Mouse (Mus musculus) c-Kit-positive CD71-positive TER-119-positive erythroid progenitor cells, embryonic 14.5 days (primary cell): ENCODE results near the gene Hus1b.

Experiments used
- DNase-seq: peaks from one replicate; pipeline ENCODE4 v3.0.0-alpha.2; 2013; ENCODE audit warnings: low spot score

The Hus1b gene

GRCm38 (mm10) chr13:30949181-30949580 is 1.6 kb upstream of the Hus1b start:
- no peak for DNase-seq

- DNase-seq: no peak
Measured at GRCm38 (mm10) chr13:30947129-30947528, 430 bp downstream of the Hus1b start.

GRCm38 (mm10) chr13:30945788-30946187 is 1.8 kb downstream of the Hus1b start:
- DNase-seq: no peak

- no peak for DNase-seq
Measured at GRCm38 (mm10) chr13:30932972-30933371, 14.6 kb downstream of the Hus1b start.

- DNase-seq: peak; percentile 47
Measured at GRCm38 (mm10) chr13:30931613-30932012, 15.9 kb downstream of the Hus1b start.

- DNase-seq: peak; percentile 18
Measured at GRCm38 (mm10) chr13:30929119-30929518, 18.4 kb downstream of the Hus1b start.

- no peak for DNase-seq
Measured at GRCm38 (mm10) chr13:30924269-30924668, 23.3 kb downstream of the Hus1b start.

GRCm38 (mm10) chr13:30921914-30922313 is 25.6 kb downstream of the Hus1b start:
- DNase-seq: no peak

- no peak for DNase-seq
Measured at GRCm38 (mm10) chr13:30913757-30914156, 33.8 kb downstream of the Hus1b start.

- DNase-seq: no peak
Measured at GRCm38 (mm10) chr13:30913028-30913427, 34.5 kb downstream of the Hus1b start.

GRCm38 (mm10) chr13:30911931-30912625 is 35.5 kb downstream of the Hus1b start:
- no peak for DNase-seq

GRCm38 (mm10) chr13:30910889-30911288 is 36.7 kb downstream of the Hus1b start:
- no peak for DNase-seq

GRCm38 (mm10) chr13:30902286-30902685 is 45.3 kb downstream of the Hus1b start:
- DNase-seq: no peak

GRCm38 (mm10) chr13:30901387-30902041 is 46.0 kb downstream of the Hus1b start:
- DNase-seq: peak; percentile 13
